Mouse (Mus musculus) embryonic fibroblast, embryonic 13.5 days (primary cell): ENCODE data around the gene 1700030J22Rik.

Experiments used
- CTCF ChIP-seq: IDR thresholded peaks from 2 replicates; pipeline ENCODE4 v1.5.1; 2011; ENCODE audit warnings: mild to moderate bottlenecking, control low read depth, low read length, moderate library complexity, borderline replicate concordance; ENCODE audit not compliant: insufficient read depth
- POLR2A ChIP-seq: IDR thresholded peaks from 2 replicates; pipeline ENCODE4 v1.6.1; 2011; ENCODE audit warnings: low read depth, mild to moderate bottlenecking, control low read depth, low read length, moderate library complexity

GRCm38 (mm10) chr8:117019323-117020275, 40.8 kb upstream of the 1700030J22Rik start:
- TF ChIP-seq POLR2A: no peak
- no peak for TF ChIP-seq CTCF
